Mouse (Mus musculus): Measurements from ENCODE around the gene Gm20388.

The Gm20388 gene

GRCm38 (mm10) chr8:123671454-123671853, 3760.8 kb downstream of the Gm20388 start:
- no peak for DNase-seq (ENCODE audit: low spot score in 2 of 2)

DNA sequence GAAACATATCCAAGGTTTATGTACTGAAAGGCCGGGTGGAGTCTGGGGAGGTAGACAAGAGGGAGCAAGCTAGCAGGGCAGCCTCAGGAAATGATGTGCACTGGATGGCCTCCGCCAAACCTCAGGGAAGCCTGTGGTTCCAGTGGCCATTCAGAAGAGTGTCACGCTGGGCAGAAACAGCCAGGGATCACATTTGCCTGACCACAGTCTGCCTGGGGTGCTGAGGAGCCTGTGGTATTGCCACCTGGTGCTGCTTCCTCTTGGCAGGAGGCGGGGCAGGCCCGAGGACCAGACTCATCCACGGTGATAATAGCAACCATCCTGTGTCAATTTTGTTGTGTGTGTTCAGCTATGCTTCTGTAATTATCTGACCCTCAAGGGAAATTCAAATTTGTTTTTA, 3762.0 kb downstream of the Gm20388 start:
- no peak for DNase-seq (ENCODE audit: low spot score in 2 of 2)

- no peak for DNase-seq (ENCODE audit: low spot score in 2 of 2)
Measured at GRCm38 (mm10) chr8:123675611-123676010, 3765.0 kb downstream of the Gm20388 start.

GRCm38 (mm10) chr8:123678390-123678789, 3767.7 kb downstream of the Gm20388 start:
- DNase-seq (ENCODE audit: low spot score in 2 of 2), result no peak

DNA sequence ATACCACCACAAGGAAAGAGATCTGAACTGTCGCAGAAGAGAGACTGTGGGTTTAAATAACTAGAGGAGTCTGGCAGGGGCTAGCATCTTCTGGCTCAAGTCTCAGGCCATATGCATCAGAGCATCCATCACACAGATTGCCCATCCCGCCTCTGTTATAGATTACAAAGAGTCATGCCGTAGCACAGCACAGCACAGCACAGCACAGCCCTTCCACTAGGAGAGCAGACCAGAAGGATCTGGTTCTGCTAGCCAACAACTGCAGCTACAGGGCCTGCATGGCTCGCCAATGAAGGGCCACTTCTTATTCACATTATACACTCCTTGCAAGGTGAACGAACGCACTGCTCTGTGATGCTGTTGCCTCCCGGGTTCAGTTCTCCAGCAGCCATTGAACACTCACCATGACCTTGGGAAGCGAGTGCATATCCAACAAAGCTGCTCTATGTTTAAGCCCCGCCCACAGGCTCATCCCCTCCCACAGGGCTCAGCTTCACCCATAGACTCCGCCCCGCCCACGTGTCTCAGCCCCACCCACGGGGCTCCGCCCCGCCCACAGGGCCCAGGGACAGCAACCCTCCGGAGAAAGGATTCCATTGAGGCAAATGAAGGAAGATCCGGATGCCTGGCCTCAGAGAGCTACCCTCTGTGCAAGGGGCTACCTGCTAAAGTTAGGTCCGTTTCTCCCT, 3771.6 kb downstream of the Gm20388 start:
- DNase-seq (ENCODE audit: low spot score in 2 of 2), result no peak

- no peak for DNase-seq (ENCODE audit: low spot score in 2 of 2)
Measured at GRCm38 (mm10) chr8:123683321-123683720, 3772.7 kb downstream of the Gm20388 start.

DNA sequence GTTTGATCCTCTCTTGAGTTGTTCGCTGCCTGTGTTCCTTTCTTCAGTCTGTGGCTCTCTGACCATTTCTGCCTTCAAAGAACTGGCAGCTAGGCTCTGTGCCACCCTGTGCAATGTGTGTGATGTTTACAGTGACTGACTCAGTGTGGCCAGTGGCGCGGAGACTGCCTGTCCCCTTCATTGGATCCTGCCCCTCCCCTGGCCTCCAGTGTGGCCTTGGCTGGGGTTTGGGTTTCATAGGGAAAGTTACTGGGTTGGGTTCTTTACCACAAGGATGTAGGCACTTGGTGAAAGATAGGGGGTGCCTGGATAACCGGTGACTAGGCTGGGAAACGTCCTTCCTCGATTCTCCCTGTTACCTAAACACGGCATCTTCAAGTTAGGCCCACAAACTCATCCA, 3774.2 kb downstream of the Gm20388 start:
- DNase-seq (ENCODE audit: low spot score in 2 of 2), result no peak

GRCm38 (mm10) chr8:123685477-123685876, 3774.8 kb downstream of the Gm20388 start:
- DNase-seq (ENCODE audit: low spot score in 2 of 2), result no peak

DNA sequence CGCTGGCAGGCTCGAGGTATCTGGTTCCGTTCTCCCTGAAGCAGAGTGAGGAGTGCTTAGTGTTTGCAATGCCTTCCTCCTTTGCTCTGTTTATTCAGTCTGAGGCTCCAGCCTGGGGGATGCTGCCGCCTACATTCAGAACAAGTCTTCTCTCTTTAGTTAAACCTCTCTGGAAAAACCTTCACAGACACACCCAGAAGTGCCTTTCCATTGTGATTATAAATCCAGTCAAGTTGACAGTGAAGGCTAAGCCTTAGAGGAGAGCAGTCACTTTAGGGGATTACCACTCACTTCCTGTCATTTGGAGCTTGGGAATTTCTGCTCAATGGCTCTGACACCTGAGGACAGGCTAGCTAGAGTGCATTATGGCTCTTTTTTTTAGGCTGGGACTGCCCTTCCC, 3777.2 kb downstream of the Gm20388 start:
- no peak for DNase-seq (ENCODE audit: low spot score in 2 of 2)

GRCm38 (mm10) chr8:123692165-123692962, 3781.7 kb downstream of the Gm20388 start:
- DNase-seq (ENCODE audit: low spot score in 2 of 2), result no peak

DNA sequence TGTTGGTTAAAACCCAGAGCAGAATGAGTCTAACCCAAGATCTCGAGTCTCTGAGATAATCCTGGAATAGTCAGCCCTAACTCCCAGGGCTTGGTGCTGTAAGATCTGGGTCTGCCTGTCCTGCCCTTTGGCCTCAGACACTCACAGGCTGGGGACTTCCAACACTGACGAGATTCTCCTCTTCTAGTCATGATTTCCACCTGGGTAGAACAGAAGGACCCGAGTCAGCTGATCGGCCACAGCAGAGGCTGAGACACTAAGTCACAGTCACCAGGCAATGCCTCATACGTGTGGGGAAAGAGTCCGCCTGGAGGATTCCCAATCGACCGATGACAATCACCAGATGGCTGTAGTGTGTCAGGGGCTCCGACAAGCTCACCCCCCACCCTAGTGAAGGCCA, 3785.5 kb downstream of the Gm20388 start:
- DNase-seq (ENCODE audit: low spot score in 2 of 2), result no peak

DNA sequence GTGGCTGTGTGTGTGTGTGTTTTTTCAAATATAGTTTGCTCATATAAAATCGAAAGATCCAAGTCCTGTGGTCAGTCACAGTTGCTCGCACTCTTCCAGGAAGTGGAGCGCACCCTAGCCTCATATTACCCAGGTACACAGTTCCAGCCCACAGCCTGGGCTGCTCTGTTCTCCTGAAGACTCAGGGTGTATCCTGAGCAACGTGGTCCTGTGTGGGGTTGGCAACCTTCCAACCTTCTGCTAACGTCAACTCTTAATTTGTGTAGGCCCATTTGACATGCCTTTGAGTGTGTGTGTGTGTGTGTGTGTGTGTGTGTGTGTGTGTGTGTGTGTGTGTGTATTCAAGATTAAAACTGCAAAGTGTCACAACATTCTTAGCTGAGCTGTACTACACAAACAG, 3786.7 kb downstream of the Gm20388 start:
- DNase-seq (ENCODE audit: low spot score in 2 of 2), result no peak

GRCm38 (mm10) chr8:123700399-123701070, 3789.9 kb downstream of the Gm20388 start:
- DNase-seq (ENCODE audit: low spot score in 2 of 2), result no peak

DNA sequence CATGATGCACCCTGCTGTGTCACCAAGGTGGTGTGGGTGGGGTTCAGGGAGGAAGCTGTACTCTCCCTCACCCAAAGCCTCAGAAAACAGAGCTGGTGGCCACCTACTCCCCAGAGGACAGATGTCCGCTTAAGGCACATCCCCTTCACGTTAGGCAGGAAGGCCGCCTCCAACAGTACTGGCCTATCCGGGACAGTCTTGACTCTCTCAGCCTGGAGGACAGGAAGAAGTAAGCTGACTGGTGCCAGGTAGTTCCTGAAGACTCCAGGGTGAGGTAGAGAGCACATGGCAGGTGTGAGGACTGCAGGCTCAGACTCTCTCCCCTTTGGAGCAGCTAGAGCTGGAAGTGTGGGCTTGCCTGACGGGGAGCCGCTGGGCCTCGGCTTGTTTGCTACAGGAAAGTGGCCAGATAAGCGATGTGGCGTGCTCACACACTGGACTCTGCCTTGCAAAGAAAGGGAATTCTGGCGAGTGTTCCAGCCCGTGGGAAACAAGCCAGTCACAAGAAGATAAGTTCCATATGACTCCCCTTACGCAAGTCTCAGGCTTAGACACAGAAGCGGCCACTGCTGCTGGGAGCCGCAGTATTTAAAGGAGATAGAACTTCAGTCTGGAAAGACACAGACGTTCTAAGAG, 3791.4 kb downstream of the Gm20388 start:
- DNase-seq (ENCODE audit: low spot score in 2 of 2), result peak; percentile 68 to 87

DNA sequence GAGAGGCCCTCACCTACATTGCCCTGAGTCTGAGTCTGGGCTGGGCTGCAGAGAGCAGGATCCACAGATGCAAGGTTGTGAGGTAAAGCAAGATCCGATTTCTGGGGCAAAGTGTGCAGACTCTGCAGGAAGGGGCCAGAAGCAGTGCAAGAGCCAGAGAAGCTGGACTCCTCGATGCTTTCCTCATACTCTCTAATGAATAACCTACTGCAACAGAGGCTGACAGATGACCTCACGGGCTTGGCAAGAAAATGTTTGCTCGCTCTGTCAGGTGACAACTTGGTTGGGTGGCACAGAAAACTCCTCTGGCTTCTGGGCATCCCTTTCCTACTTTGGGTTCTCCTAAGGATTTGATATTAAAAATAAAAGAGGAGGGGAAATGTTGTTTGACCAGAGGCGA, 3794.7 kb downstream of the Gm20388 start:
- DNase-seq (ENCODE audit: low spot score in 2 of 2), result no peak

- DNase-seq (ENCODE audit: low spot score in 2 of 2), result no peak
Measured at GRCm38 (mm10) chr8:123707137-123707536, 3796.5 kb downstream of the Gm20388 start.

- no peak for DNase-seq (ENCODE audit: low spot score in 2 of 2)
Measured at GRCm38 (mm10) chr8:123708729-123709128, 3798.1 kb downstream of the Gm20388 start.

GRCm38 (mm10) chr8:123710335-123710734, 3799.7 kb downstream of the Gm20388 start:
- DNase-seq (ENCODE audit: low spot score in 2 of 2), result no peak

GRCm38 (mm10) chr8:123714451-123714850, 3803.8 kb downstream of the Gm20388 start:
- DNase-seq (ENCODE audit: low spot score in 2 of 2), result no peak

GRCm38 (mm10) chr8:123715916-123716592, 3805.4 kb downstream of the Gm20388 start:
- DNase-seq (ENCODE audit: low spot score in 2 of 2), result peak; percentile 34 to 47

DNA sequence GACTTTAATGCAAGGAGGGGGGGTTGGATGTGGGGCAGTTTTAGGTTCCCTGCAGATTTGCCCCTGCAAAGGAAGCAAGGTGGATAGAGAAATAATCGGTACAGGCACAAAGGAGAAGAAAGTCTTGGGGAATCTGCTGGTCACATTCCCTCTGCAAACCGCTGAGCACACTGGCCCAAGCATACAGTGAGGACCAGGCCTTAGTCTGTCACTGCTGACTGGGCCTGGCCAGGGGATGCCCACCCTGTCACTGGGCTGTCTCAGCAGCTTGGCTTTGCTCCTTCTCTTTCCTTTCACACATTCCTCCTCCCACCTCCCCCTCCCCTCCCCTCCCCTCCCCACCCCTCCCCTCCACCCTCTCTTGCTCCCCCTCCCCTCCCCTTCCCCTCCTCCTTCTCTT, 3806.5 kb downstream of the Gm20388 start:
- DNase-seq (ENCODE audit: low spot score in 2 of 2), result no peak

Measured in heart, adult 9 months (tissue).